In the genomic region with DNA sequence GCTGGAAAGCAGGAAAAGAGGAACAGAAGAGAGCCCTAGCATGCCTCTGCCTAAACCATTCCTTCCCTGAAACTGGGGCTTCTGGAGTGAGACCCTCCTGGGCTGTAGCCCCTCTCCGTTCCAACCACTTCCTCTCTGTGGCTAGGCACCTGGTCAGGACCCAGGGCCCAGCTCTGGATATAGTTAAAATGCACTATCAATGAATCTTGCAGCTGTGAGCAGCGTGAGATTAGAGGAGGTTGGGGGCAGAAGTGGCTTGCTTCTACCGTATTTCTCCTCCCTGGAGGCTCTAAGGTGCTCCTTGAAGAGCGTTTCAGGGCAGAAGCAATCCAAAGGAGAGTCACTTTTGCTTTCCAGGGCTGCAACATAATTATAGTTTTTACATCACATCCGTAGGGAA, we compare ENCODE assay signal across 19 mouse cellular contexts. TPM values are rescaled to one million over a fixed set of nuclear protein-coding genes. Genes with fewer than 3 reads are reported as not detected.
"Had no signal": no experiment of that assay in that cellular context is flagged by ENCODE, and none has a peak within 500 bp of the region (broad histone marks: within the 10 kb centered on the region; RNA-seq: fewer than 3 reads in every experiment).

No protein-coding gene starts in this region.

- DNase-seq: kidney, adult 8-10 months; kidney, postnatal 25 days; layer of hippocampus, adult 9-11 months; layer of hippocampus, postnatal 36 days; liver; liver, embryonic 13.5 days; liver, postnatal 0 days; lung, postnatal 14 days; right cerebral cortex, postnatal 4 days; spleen, adult 18-20 months had no signal

- ATAC-seq: intestine, postnatal 0 days; liver, postnatal 0 days; midbrain, embryonic 13.5 days had no signal

RNA-seq across cellular contexts. Expression of gene Rorc, which starts 9.7 kb away (rescaled TPM):
- total RNA-seq: megakaryocyte-erythroid progenitor cell, adult 5-6 weeks had no signal
- polyA plus RNA-seq: macrophage; neural tube, embryonic 11.5 days had no signal

RNA-seq across cellular contexts. Expression of gene Lingo4, which starts 16.0 kb away (rescaled TPM):
- polyA plus RNA-seq: limb, embryonic 12.5 days; macrophage; myocyte had no signal

RNA-seq across cellular contexts. Expression of gene C2cd4d, which starts 20.1 kb away (rescaled TPM):
- total RNA-seq: layer of hippocampus, postnatal 36 days; megakaryocyte-erythroid progenitor cell, adult 5-6 weeks had no signal
- polyA plus RNA-seq: liver, embryonic 13.5 days; macrophage; myocyte had no signal

RNA-seq across cellular contexts. Expression of gene Them5, which starts 40.4 kb away (rescaled TPM):
- total RNA-seq: layer of hippocampus, postnatal 36 days; left cerebral cortex, postnatal 36 days; megakaryocyte-erythroid progenitor cell, adult 5-6 weeks had no signal
- polyA plus RNA-seq: intestine, postnatal 0 days; kidney, embryonic 16.5 days; liver, embryonic 13.5 days; liver, postnatal 0 days; macrophage; myocyte had no signal
